Mouse (Mus musculus): ENCODE data around the gene Miga1.

- TF ChIP-seq POLR2A (IDR thresholded peaks at IDR 0.05; ENCODE audit: borderline replicate concordance, extremely low read depth, insufficient read depth, insufficient read length, poor library complexity, severe bottlenecking) (no peak), CTCF (IDR thresholded peaks at IDR 0.05; ENCODE audit: borderline replicate concordance, extremely low read depth, insufficient read depth, insufficient read length) (no peak)
Observed at GRCm38 (mm10) chr3:152247708-152248107, 92.5 kb downstream of the Miga1 start.

All from brain, embryonic 14.5 days (tissue).